Mouse (Mus musculus) midbrain, postnatal 0 days (tissue): ENCODE measurements at regions not wholly inside any gene's neighbourhood (a gene's known extent, or its start where the extent isn't known, plus 50 kb on each side); places are given as distances from the start of the nearest gene placed in this dataset.

Experiments
- ATAC-seq: fragments of 200-750 bp; cut with Nextera tagmentation; 2 replicates; pipeline ENCODE4 v1.8.0; 2017; ENCODE audit warnings: moderate number of reproducible peaks, mild to moderate bottlenecking, moderate TSS enrichment, moderate library complexity; ENCODE audit not compliant: low FRiP score
- DNase-seq: peaks from one replicate; pipeline ENCODE4 v3.0.0-alpha.2; 2015; ENCODE audit warnings: low spot score
- H3K27ac ChIP-seq: fragments of 300-500 bp; sonication (generic); 2 replicates; pipeline ENCODE4 v1.5.1; 2014; ENCODE audit warnings: low read depth, mild to moderate bottlenecking, low read length, mixed read lengths
- H3K27me3 ChIP-seq: fragments of 300-500 bp; sonication (generic); 2 replicates; pipeline ENCODE4 v1.6.1; 2014; ENCODE audit warnings: low read length, control low read depth, mixed read lengths; ENCODE audit not compliant: insufficient read depth
- H3K36me3 ChIP-seq: fragments of 300-500 bp; sonication (generic); 2 replicates; pipeline ENCODE4 v1.6.1; 2014; ENCODE audit warnings: low read length, control low read depth, mixed read lengths; ENCODE audit not compliant: insufficient read depth
- H3K4me1 ChIP-seq: fragments of 300-500 bp; sonication (generic); 2 replicates; pipeline ENCODE4 v1.6.1; 2014; ENCODE audit warnings: mild to moderate bottlenecking, control low read depth, antibody characterized with exemption, low read length, mixed read lengths; ENCODE audit not compliant: insufficient read depth
- H3K4me2 ChIP-seq: fragments of 300-500 bp; sonication (generic); 2 replicates; pipeline ENCODE4 v1.6.1; 2014; ENCODE audit warnings: low read depth, mild to moderate bottlenecking, low read length, mixed read lengths; ENCODE audit not compliant: poor library complexity, severe bottlenecking
- H3K4me3 ChIP-seq: fragments of 300-500 bp; sonication (generic); 2 replicates; pipeline ENCODE4 v1.5.1; 2014; ENCODE audit warnings: low read depth, mild to moderate bottlenecking, low read length, moderate library complexity
- H3K9ac ChIP-seq: fragments of 300-500 bp; sonication (generic); replicated peaks from 2 replicates; pipeline ENCODE4 v1.6.1; 2014; ENCODE audit warnings: mild to moderate bottlenecking, low read length, moderate library complexity, mixed read lengths; ENCODE audit not compliant: poor library complexity, severe bottlenecking
- H3K9me3 ChIP-seq: fragments of 300-500 bp; sonication (generic); 2 replicates; pipeline ENCODE4 v1.6.1; 2016; ENCODE audit warnings: low read length, control low read depth
- CTCF ChIP-seq: IDR thresholded peaks from 2 replicates; pipeline ENCODE4 v1.5.1; 2016; ENCODE audit warnings: antibody characterized with exemption, mild to moderate bottlenecking
- WGBS: fragments of 180-500 bp; shearing (Covaris S2); extraction: QIAGEN DNeasy Blood & Tissue Kit; methylation state at CpG from one replicate; pipeline ENCODE4 v1.1.7; 2014; 5-methylcytosine and 5-hydroxymethylcytosine counted together

GRCm38 (mm10) chr11:31804518-31804917, 67.5 kb upstream of the Cpeb4 start:
- WGBS: 96% methylated on average over 6 of the region's 6 CpGs
- DNase-seq (no peak), ATAC-seq (no peak)
- no peaks in the 10 kb centered on the region for H3K36me3 ChIP-seq
- no peak overlapping the region for H3K27ac ChIP-seq
- H3K27me3 ChIP-seq: no peaks in the 10 kb centered on the region
- TF ChIP-seq CTCF: no peak
- no peak overlapping the region for H3K4me2 ChIP-seq
- no peaks in the 10 kb centered on the region for H3K9me3 ChIP-seq
- H3K4me3 ChIP-seq: no peak overlapping the region
- 0 out of 2 replicates have a peak, but pooled peaks cover 4% of the 10 kb centered on the region for H3K4me1 ChIP-seq
- H3K9ac ChIP-seq: no peak overlapping the region

- no peaks in the 10 kb centered on the region for H3K36me3 ChIP-seq
- H3K9ac ChIP-seq: no peak overlapping the region
- 0 out of 2 replicates have a peak overlapping the region, but pooled peaks have one; percentile 12 for H3K27ac ChIP-seq
- H3K9me3 ChIP-seq: no peaks in the 10 kb centered on the region
- no peak overlapping the region for H3K4me3 ChIP-seq
- peak; percentile 73 for ATAC-seq
- H3K27me3 ChIP-seq: no peaks in the 10 kb centered on the region
- H3K4me2 ChIP-seq: no peak overlapping the region
- 0 out of 2 replicates have a peak, but pooled peaks cover 4% of the 10 kb centered on the region for H3K4me1 ChIP-seq
- 80% methylated on average over 8 of the region's 8 CpGs for WGBS
- peak; percentile 83 for DNase-seq
- no peak for TF ChIP-seq CTCF
Measured at GRCm38 (mm10) chr11:31807461-31808215, 64.4 kb upstream of the Cpeb4 start.

DNA sequence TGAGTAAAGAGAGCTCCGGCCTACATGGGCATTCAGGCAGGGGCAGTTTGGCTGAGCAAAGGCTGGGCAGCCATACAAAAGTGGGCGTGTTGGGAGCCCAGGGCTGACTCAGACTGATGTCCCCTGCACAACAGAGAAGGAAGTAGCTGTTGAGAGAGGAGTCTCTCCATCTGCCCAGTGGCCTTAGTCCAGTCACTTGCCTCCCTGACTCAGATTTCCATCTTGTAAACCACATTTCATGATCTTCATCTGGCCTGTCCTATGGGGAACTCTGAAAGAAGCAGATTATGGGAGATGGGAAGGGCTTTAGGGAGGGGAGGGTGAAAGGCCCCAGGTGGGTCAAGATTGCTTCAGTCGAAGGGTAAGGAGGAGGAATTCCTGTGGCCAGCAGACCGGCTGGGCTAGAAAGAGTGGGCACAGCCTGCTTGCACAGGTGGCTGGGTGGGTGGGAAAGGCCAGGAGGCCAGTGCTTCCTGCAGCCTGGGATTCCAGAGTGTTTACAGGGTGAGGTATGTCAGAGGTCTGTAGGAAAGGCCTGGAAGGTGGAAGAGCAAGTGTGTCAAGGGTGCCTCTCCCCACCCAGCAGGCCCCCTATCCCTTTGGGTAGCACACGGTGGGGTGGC, 63.7 kb upstream of the Cpeb4 start:
- H3K9me3 ChIP-seq: no peaks in the 10 kb centered on the region
- 87% methylated on average over 5 of the region's 5 CpGs for WGBS
- H3K27me3 ChIP-seq: no peaks in the 10 kb centered on the region
- no peak overlapping the region for H3K4me2 ChIP-seq
- DNase-seq (peak; percentile 33), ATAC-seq (no peak)
- H3K4me3 ChIP-seq: no peak overlapping the region
- TF ChIP-seq CTCF: no peak
- H3K27ac ChIP-seq: no peak overlapping the region
- 0 out of 2 replicates have a peak, but pooled peaks cover 4% of the 10 kb centered on the region for H3K4me1 ChIP-seq
- H3K36me3 ChIP-seq: no peaks in the 10 kb centered on the region
- H3K9ac ChIP-seq: no peak overlapping the region

DNA sequence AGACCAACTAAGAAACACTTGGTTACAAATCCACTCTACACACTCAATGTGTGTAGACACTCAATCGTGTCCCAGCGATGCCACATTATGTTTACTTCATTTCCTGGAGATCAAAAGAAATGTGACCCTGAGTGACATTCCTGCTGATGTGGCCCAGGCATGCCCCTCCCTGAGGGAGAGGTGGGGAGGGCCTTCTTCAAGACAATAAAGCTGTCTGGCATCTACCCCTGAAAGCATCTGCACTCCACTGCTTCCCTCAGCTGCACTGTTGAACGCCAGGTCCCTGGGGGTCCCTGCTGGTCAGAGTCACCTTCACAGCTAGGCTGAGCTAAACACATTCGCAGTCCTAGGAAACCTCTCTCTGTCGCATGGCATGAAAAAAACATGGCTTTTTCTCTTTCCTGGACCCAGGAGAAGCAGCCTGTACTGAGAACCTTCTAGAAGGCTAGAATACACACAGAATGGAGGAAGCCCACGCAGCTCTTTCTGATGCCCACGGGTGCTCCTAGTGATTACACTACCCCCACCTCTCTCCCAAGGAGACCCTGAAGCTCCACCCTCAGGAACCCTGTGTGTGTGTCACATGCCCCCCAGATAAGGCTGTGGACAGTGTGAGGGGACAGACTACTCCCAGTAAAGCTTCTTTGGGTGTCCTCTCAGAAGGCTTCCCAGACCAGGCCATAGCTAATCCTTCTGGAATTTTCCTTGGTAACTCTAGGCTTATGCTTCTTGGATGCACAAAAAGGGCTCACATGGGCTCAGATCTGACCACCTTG, 61.8 kb upstream of the Cpeb4 start:
- Histone ChIP-seq H3K4me3 (no peak overlapping the region), H3K36me3 (no peaks in the 10 kb centered on the region), H3K27ac (no peak overlapping the region), H3K4me1 (no peaks in the 10 kb centered on the region), H3K27me3 (no peaks in the 10 kb centered on the region), H3K9ac (no peak overlapping the region), H3K4me2 (no peak overlapping the region), H3K9me3 (no peaks in the 10 kb centered on the region)
- no peak for DNase-seq
- 51% methylated on average over 7 of the region's 7 CpGs for WGBS
- no peak for TF ChIP-seq CTCF
- no peak for ATAC-seq

DNA sequence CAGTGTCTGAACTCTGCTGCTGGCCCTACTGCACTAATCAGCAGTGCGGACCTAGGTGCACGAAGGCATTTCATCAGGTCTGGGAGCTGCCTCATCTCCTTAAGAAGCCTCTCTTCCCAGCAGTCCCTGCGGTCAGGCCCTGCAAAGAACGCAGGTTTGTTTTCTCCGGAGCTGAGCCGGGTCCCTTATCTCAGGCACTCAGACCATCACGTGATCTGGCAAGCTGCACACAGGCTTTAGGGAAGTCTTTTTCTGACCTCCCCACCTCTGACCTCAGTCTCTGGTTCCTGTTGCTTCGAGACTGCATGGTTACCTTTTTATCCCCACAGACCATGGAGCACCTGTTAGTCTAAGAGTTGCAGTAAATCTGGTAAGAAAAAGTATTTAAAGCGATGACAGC, 59.8 kb upstream of the Cpeb4 start:
- Histone ChIP-seq H3K4me2 (no peak overlapping the region), H3K36me3 (no peaks in the 10 kb centered on the region), H3K27ac (no peak overlapping the region), H3K4me1 (no peaks in the 10 kb centered on the region), H3K27me3 (no peaks in the 10 kb centered on the region), H3K9me3 (no peaks in the 10 kb centered on the region), H3K4me3 (no peak overlapping the region), H3K9ac (no peak overlapping the region)
- ATAC-seq: no peak
- TF ChIP-seq CTCF: no peak
- WGBS: 89% methylated on average over 9 of the region's 9 CpGs
- DNase-seq: no peak

DNA sequence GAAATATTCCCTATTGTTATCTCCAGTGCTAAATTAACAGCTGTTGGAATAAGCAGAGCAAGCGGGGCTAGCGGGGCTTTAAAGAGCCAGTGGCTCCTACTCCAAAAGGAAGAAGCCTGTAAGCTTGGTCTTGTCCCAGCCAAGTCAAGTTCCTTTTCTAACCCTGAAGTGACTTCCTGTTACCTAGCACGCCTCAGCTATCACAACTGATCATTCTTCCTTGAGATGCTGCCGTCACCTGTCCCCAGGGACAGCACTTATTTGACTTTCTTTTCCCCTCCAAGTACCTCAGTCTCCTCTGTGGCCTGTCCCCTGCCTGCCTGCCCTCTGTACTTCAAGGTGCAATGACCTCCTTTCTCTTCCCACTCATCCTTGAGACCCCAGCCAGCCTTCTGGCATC, 57.4 kb upstream of the Cpeb4 start:
- no peak overlapping the region for H3K4me2 ChIP-seq
- H3K9me3 ChIP-seq: no peaks in the 10 kb centered on the region
- H3K4me1 ChIP-seq: no peaks in the 10 kb centered on the region; the same call in 1 of the 2 replicates
- TF ChIP-seq CTCF: no peak
- H3K4me3 ChIP-seq: no peak overlapping the region
- no peaks in the 10 kb centered on the region for H3K27me3 ChIP-seq
- no peaks in the 10 kb centered on the region for H3K36me3 ChIP-seq
- no peak overlapping the region for H3K9ac ChIP-seq
- DNase-seq: no peak
- no peak for ATAC-seq
- no peak overlapping the region for H3K27ac ChIP-seq
- WGBS: 89% methylated on average over 4 of the region's 4 CpGs
